Mouse (Mus musculus) G1E (cell line): ENCODE measurements around the gene Map2k5. TPM values are rescaled to one million over a fixed set of nuclear protein-coding genes. Genes with fewer than 3 reads are reported as not detected.

Source experiments
- ATAC-seq: 2 replicates; pipeline ENCODE4 v1.8.0; 2016; ENCODE audit warnings: mild to moderate bottlenecking; ENCODE audit not compliant: insufficient number of reproducible peaks, poor library complexity, low FRiP score, severe bottlenecking; ENCODE audit errors: extremely low read depth
- DNase-seq: peaks from one replicate; pipeline ENCODE4 v3.0.0; 2012; ENCODE audit warnings: low spot score
- H3K27me3 ChIP-seq: 2 replicates; pipeline ENCODE4 v1.6.1; 2012; ENCODE audit warnings: mild to moderate bottlenecking, low read length, inconsistent platforms; ENCODE audit not compliant: insufficient read depth
- H3K36me3 ChIP-seq: replicated peaks from 2 replicates; pipeline ENCODE3; 2012; ENCODE audit warnings: mild to moderate bottlenecking, inconsistent platforms
- H3K4me1 ChIP-seq: 2 replicates; pipeline ENCODE4 v1.6.1; 2012; ENCODE audit warnings: low read depth, low read length, inconsistent platforms, mixed read lengths; ENCODE audit not compliant: insufficient read depth
- H3K4me3 ChIP-seq: 2 replicates; pipeline ENCODE4 v1.5.1; 2012; ENCODE audit warnings: low read depth, mild to moderate bottlenecking, inconsistent platforms, low read length, moderate library complexity, mixed read lengths
- H3K9me3 ChIP-seq: replicated peaks from 2 replicates; pipeline ENCODE4 v1.6.1; 2012; ENCODE audit warnings: inconsistent platforms
- CTCF ChIP-seq: IDR thresholded peaks from 2 replicates; pipeline ENCODE4 v1.5.1; 2012; ENCODE audit warnings: low read depth, low read length, inconsistent platforms, mixed read lengths
- GATA1 ChIP-seq: IDR thresholded peaks from 2 replicates; pipeline ENCODE4 v1.6.1; 2012; ENCODE audit warnings: borderline replicate concordance, low read length, inconsistent platforms, mixed read lengths
- GATA2 ChIP-seq: IDR thresholded peaks from 2 replicates; pipeline ENCODE4 v1.6.1; 2012; ENCODE audit warnings: low read depth, low read length, inconsistent platforms, borderline replicate concordance
- POLR2AphosphoS5 ChIP-seq: IDR thresholded peaks from 2 replicates; pipeline ENCODE4 v1.6.1; 2012; ENCODE audit warnings: low read depth, low read length, inconsistent platforms; ENCODE audit not compliant: insufficient replicate concordance
- TAL1 ChIP-seq: conservative IDR thresholded peaks from 2 replicates; pipeline ENCODE4 v1.6.1; 2012; ENCODE audit warnings: low read depth, low read length, inconsistent platforms, mixed read lengths
- polyA plus RNA-seq: library from polyadenylated mRNA; stranded (reverse); fragments of >175 nt; gene quantifications from 2 replicates; pipeline ENCODE4 v1.2.3, GENCODE M21; 2012
- total RNA-seq, 2 experiments: library from RNA; stranded (forward) in 1 of 2; stranded (reverse) in 1 of 2; fragments of 200-1000 nt in 1 of 2; fragments of >200 nt in 1 of 2; fragmentation: Nextera tagmentation in 1 of 2; gene quantifications; 2 replicates each; pipeline ENCODE4 v1.2.3; 2014 to 2017

Gene Map2k5
- total and polyA plus RNA-seq, 3 experiments = 18.0 to 32.4 (median 31.8) TPM

DNA sequence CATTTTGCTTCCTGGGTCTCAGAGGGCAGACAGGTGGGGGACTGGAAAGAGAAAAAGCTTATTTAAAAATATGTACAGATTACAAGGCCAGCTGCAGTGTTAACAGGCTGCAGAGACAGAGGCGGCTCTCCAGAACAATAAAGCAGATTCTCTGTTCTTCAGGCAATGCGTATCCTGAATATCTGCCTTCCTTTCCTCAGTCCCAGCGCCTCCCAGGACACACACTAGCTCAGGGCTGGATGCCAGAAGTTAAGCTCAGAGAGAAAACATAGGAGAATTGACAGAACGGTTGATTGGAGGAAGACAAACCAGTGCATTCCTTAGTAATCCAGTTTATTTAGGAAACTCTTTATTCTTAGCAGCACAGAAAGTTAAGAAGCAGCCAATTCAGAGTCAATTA is 69.3 kb downstream of the Map2k5 start:
- TF ChIP-seq TAL1 = no peak
- TF ChIP-seq GATA1 = no peak
- no peak for TF ChIP-seq CTCF
- no peak for TF ChIP-seq GATA2
- no peak for TF ChIP-seq POLR2AphosphoS5
- Histone ChIP-seq H3K9me3 (no peaks in the 10 kb centered on the region), H3K4me3 (no peak overlapping the region), H3K36me3 (peaks cover 50% of the 10 kb centered on the region), H3K4me1 (no peaks in the 10 kb centered on the region), H3K27me3 (no peaks in the 10 kb centered on the region)
- ATAC-seq (no peak), DNase-seq (no peak)

DNA sequence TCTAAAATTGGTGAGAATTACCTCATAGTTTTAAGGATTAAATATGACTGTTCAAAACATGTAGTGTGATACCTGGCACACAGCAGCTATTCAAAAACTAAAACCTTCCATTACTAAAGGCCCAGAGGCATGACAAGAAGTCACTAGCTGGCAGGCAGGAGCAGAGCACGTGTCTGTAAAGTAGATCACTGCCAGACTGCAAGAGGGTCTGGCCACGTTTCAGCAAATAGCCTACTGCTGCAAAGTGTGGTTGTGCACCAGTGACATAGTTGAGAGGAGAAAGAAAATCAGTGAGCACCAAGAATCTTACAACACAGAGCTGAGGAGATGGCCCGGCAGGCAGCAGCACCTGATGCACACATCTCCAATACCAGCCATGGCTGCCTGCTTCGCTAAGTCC is 75.2 kb downstream of the Map2k5 start:
- no peak for ATAC-seq
- TF ChIP-seq CTCF = no peak
- TF ChIP-seq GATA1 = no peak
- no peak for TF ChIP-seq TAL1
- TF ChIP-seq POLR2AphosphoS5 = no peak
- TF ChIP-seq GATA2 = no peak
- H3K9me3 ChIP-seq = no peaks in the 10 kb centered on the region

DNA sequence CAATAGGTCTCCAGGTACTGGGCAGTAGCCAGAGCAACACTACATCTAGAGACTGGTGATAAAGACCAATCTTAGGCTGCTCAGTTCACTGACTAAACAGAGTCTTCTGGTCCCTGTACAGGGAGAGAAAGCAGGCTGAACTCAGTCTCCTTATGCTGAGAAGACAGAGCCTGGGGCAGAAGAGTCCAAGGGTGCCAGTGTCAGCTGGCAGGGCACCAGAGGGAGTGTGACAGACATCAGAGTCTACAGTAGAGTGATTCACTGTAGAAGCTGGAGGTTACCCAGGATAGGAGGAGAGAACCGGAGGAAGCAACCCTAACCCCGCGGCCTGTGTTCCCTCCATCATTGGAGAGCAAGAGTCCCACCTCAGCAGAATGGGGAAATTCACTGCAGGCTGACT is 79.0 kb downstream of the Map2k5 start:
- Histone ChIP-seq H3K36me3 (peaks cover 57% of the 10 kb centered on the region), H3K4me3 (no peak overlapping the region), H3K27me3 (no peaks in the 10 kb centered on the region), H3K4me1 (no peaks in the 10 kb centered on the region), H3K9me3 (no peaks in the 10 kb centered on the region)
- no peak for ATAC-seq
- no peak for DNase-seq
- no peak for TF ChIP-seq TAL1

More for the DNA sequence above, 75.2 kb downstream of the Map2k5 start:
- Histone ChIP-seq H3K4me1 (no peaks in the 10 kb centered on the region), H3K4me3 (no peak overlapping the region), H3K27me3 (no peaks in the 10 kb centered on the region), H3K36me3 (peaks cover 50% of the 10 kb centered on the region)
- no peak for DNase-seq

DNA sequence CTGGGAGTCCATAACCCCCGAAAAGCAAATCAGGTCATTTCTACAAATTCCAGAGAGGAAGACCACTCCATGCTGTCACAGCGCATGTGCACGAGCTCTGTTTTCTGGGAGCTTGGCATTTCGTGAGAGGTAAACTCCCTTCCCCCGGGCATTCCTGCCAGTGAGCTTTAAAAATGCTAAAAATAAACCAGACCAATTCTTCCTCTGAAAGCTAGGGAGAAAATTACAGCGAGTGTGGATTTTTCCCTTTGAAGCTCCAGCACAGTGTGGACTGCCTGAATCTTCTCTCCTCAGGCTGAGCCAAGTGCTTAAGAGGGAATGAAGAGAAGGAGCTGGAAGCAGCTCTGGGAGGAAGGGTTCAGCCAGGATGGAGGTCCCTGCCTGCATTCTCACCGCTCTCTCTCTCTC is 82.1 kb downstream of the Map2k5 start:
- Histone ChIP-seq H3K9me3 (no peaks in the 10 kb centered on the region), H3K4me1 (no peaks in the 10 kb centered on the region), H3K4me3 (no peak overlapping the region), H3K27me3 (no peaks in the 10 kb centered on the region), H3K36me3 (peaks cover 68% of the 10 kb centered on the region)
- TF ChIP-seq TAL1 (no peak), GATA2 (no peak), POLR2AphosphoS5 (no peak), CTCF (no peak), GATA1 (no peak)
- ATAC-seq (no peak), DNase-seq (no peak)

DNA sequence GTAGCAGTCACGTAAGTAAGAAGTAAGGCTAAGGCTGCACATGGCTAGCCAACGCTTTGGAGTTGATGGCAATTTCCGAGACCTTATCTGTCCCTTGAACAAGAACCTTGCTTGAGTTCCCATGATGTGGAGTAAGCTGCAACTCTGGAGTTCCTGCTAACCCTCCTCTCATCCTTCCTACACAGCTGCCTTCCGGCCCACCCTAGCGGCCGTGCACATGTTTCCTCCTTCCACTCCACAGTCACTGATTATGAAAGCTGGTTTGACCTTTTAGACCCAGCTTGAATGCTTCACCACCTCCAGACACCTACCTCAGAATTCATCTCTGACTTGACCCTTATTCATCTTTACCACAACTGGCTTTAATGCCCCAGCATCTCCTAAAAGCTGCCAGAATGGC is 82.9 kb downstream of the Map2k5 start:
- Histone ChIP-seq H3K4me1 (no peaks in the 10 kb centered on the region), H3K27me3 (no peaks in the 10 kb centered on the region), H3K4me3 (no peak overlapping the region), H3K36me3 (peaks cover 70% of the 10 kb centered on the region), H3K9me3 (no peaks in the 10 kb centered on the region)
- no peak for DNase-seq
- no peak for TF ChIP-seq CTCF
- TF ChIP-seq GATA1 = no peak
- TF ChIP-seq POLR2AphosphoS5 = no peak
- no peak for TF ChIP-seq GATA2
- TF ChIP-seq TAL1 = no peak
- ATAC-seq = no peak

DNA sequence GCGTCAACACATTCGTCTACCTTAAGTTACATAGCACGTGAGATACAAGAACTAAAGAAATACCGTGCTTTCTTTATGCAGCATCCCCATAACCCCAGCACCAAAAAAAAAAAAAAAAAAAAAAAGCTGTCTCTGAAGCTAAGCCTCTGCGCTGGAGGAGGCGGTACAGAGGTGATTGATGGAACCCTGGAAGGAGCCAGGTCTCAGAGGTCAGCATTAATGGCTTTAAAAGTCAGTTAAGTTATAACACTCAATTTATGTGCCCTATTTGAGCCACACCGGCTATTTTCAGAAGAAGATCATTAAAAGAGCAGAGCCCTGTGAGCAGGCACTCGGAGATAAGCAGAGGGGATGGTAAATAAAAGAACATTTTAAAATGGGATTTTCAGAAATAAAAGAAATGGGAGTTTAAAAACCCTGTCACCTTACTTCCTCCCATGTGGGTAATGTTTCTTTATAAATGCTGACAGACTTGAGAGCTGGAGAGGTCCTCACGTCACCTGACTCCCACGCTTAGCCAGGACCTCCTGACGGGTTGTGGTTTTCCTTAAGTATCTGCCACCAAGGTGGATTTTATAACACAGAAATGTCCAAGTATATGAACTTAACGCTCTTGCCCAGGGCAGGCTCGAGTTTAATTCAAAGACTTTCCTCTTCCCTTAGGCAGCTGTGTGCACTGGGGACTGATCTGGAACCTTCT is 83.8 kb downstream of the Map2k5 start:
- DNase-seq (no peak), ATAC-seq (no peak)
- Histone ChIP-seq H3K9me3 (no peaks in the 10 kb centered on the region), H3K36me3 (peaks cover 74% of the 10 kb centered on the region), H3K4me3 (no peak overlapping the region), H3K4me1 (no peaks in the 10 kb centered on the region), H3K27me3 (no peaks in the 10 kb centered on the region)
- no peak for TF ChIP-seq GATA2
- no peak for TF ChIP-seq POLR2AphosphoS5
- no peak for TF ChIP-seq CTCF
- TF ChIP-seq GATA1 = no peak
- no peak for TF ChIP-seq TAL1

DNA sequence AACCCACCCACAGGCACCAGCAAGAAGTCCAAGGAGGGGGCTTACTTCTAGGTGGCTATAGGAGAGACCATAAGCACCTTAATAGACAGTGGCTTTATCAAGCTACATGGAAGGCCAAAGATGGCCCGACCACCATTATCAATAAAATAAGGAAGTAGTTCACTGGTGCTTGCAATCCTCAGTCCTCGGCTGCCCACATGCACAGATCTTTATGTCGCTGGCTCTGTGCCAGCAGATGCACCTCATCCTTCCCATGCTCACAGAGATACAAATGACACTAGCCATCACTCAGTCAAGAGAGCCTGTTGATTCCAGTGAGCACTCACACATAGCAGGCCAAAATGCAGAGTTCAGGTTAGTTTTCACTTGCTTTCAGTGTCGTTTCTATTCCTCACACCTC is 89.0 kb downstream of the Map2k5 start:
- Histone ChIP-seq H3K4me3 (no peak overlapping the region), H3K36me3 (peaks cover 69% of the 10 kb centered on the region), H3K27me3 (no peaks in the 10 kb centered on the region), H3K4me1 (no peaks in the 10 kb centered on the region), H3K9me3 (no peaks in the 10 kb centered on the region)
- DNase-seq (no peak), ATAC-seq (no peak)
- no peak for TF ChIP-seq CTCF
- no peak for TF ChIP-seq POLR2AphosphoS5
- TF ChIP-seq TAL1 = no peak
- TF ChIP-seq GATA2 = no peak
- no peak for TF ChIP-seq GATA1
